19 mouse cellular contexts compared by ENCODE assay signal in genomic region chr10:118419000-118419425, GRCm38 (mm10). TPM values are rescaled to one million over a fixed set of nuclear protein-coding genes. Genes with fewer than 3 reads are reported as not detected.
DNase-seq lines count a peak whose midpoint lies in the region; ATAC-seq and TF ChIP-seq lines count a peak whose summit lies in the region.
"Had no signal": no experiment of that assay in that cellular context is flagged by ENCODE, and none has a peak within 500 bp of the region (broad histone marks: within the 10 kb centered on the region; RNA-seq: fewer than 3 reads in every experiment).

No protein-coding gene starts in this region.

- H3K36me3 ChIP-seq in intestine, embryonic 16.5 days (ENCODE audit: control insufficient read depth, insufficient read depth, low read length): no peaks in the 10 kb centered on the region
- no peaks in the 10 kb centered on the region for H3K36me3 ChIP-seq in intestine, embryonic 15.5 days
- no peaks in the 10 kb centered on the region for H3K36me3 ChIP-seq in forebrain, embryonic 10.5 days (replicated peaks)
- no peaks in the 10 kb centered on the region for H3K36me3 ChIP-seq in hindbrain, postnatal 0 days (ENCODE audit: insufficient read depth, low read length)
- no peaks in the 10 kb centered on the region for H3K36me3 ChIP-seq in midbrain, embryonic 13.5 days

- no peaks in the 10 kb centered on the region for H3K4me1 ChIP-seq in intestine, embryonic 16.5 days (ENCODE audit: control insufficient read depth, insufficient read depth, low read length)
- no peaks in the 10 kb centered on the region for H3K4me1 ChIP-seq in intestine, embryonic 15.5 days (replicated peaks)
- no peaks in the 10 kb centered on the region for H3K4me1 ChIP-seq in forebrain, embryonic 10.5 days
- no peaks in the 10 kb centered on the region for H3K4me1 ChIP-seq in hindbrain, postnatal 0 days (ENCODE audit: insufficient read depth, low read length)
- no peaks in the 10 kb centered on the region for H3K4me1 ChIP-seq in midbrain, embryonic 13.5 days (replicated peaks)

- H3K9ac ChIP-seq in intestine, embryonic 16.5 days (ENCODE audit: low read depth, low read length): no peak overlapping the region
- no peak overlapping the region for H3K9ac ChIP-seq in intestine, embryonic 15.5 days
- no peak overlapping the region for H3K9ac ChIP-seq in hindbrain, postnatal 0 days (replicated peaks; ENCODE audit: low read length)
- no peak overlapping the region for H3K9ac ChIP-seq in midbrain, embryonic 13.5 days (replicated peaks)

- no peak for TF ChIP-seq CTCF in hindbrain, postnatal 0 days (IDR thresholded peaks at IDR 0.05; ENCODE audit: low read depth)

- H3K9me3 ChIP-seq in intestine, embryonic 16.5 days (ENCODE audit: control insufficient read depth, low read length): no peaks in the 10 kb centered on the region
- no peaks in the 10 kb centered on the region for H3K9me3 ChIP-seq in intestine, embryonic 15.5 days
- H3K9me3 ChIP-seq in forebrain, embryonic 10.5 days: no peaks in the 10 kb centered on the region
- H3K9me3 ChIP-seq in hindbrain, postnatal 0 days (ENCODE audit: low read length): no peaks in the 10 kb centered on the region
- no peaks in the 10 kb centered on the region for H3K9me3 ChIP-seq in midbrain, embryonic 13.5 days

- no peak overlapping the region for H3K4me2 ChIP-seq in intestine, embryonic 16.5 days (ENCODE audit: low read depth, low read length)
- H3K4me2 ChIP-seq in intestine, embryonic 15.5 days (replicated peaks): no peak overlapping the region
- no peak overlapping the region for H3K4me2 ChIP-seq in hindbrain, postnatal 0 days (ENCODE audit: low read depth, low read length)
- no peak overlapping the region for H3K4me2 ChIP-seq in midbrain, embryonic 13.5 days (replicated peaks)

- 69% methylated on average over 7 of the region's 7 CpGs for WGBS in intestine, embryonic 16.5 days
- 68% methylated on average over 7 of the region's 7 CpGs for WGBS in intestine, embryonic 15.5 days
- 87% methylated on average over 7 of the region's 7 CpGs for WGBS in forebrain, embryonic 10.5 days
- WGBS in hindbrain, postnatal 0 days: 81% methylated on average over 7 of the region's 7 CpGs
- WGBS in midbrain, embryonic 13.5 days: 82% methylated on average over 7 of the region's 7 CpGs

- no peak overlapping the region for H3K27ac ChIP-seq in intestine, embryonic 16.5 days (ENCODE audit: low read length)
- H3K27ac ChIP-seq in intestine, embryonic 15.5 days: no peak overlapping the region
- no peak overlapping the region for H3K27ac ChIP-seq in forebrain, embryonic 10.5 days
- H3K27ac ChIP-seq in hindbrain, postnatal 0 days: no peak overlapping the region
- H3K27ac ChIP-seq in midbrain, embryonic 13.5 days: no peak overlapping the region

- no peaks in the 10 kb centered on the region for H3K27me3 ChIP-seq in intestine, embryonic 16.5 days (replicated peaks; ENCODE audit: control insufficient read depth, insufficient read depth, low read length)
- H3K27me3 ChIP-seq in intestine, embryonic 15.5 days (replicated peaks): no peaks in the 10 kb centered on the region
- H3K27me3 ChIP-seq in forebrain, embryonic 10.5 days (ENCODE audit: poor library complexity, severe bottlenecking): no peaks in the 10 kb centered on the region
- H3K27me3 ChIP-seq in hindbrain, postnatal 0 days (ENCODE audit: insufficient read depth, low read length): no peaks in the 10 kb centered on the region
- H3K27me3 ChIP-seq in midbrain, embryonic 13.5 days: no peaks in the 10 kb centered on the region

- DNase-seq in induced T-regulatory cell, adult 2 months (ENCODE audit: low read depth): peak; percentile 95
- DNase-seq in naive thymus-derived CD4-positive, alpha-beta T cell, adult 2 months (ENCODE audit: low read depth): peak; percentile 93
- peak; percentile 79 for DNase-seq in thymus, postnatal 14 days
- DNase-seq in forebrain, embryonic 10.5 days (ENCODE audit: extremely low spot score, low spot score): no peak
- no peak for DNase-seq in hindbrain, postnatal 0 days (ENCODE audit: low spot score)
- DNase-seq: gastrocnemius, postnatal 25 days; layer of hippocampus, postnatal 36 days; right cerebral cortex, adult 18-20 months had no signal

- ATAC-seq in intestine, embryonic 16.5 days: 0 out of 2 replicates have a peak, but pooled peaks have one; percentile 31
- no peak for ATAC-seq in intestine, embryonic 15.5 days
- ATAC-seq in hindbrain, postnatal 0 days: no peak
- ATAC-seq in midbrain, embryonic 13.5 days: no peak

- H3K4me3 ChIP-seq in intestine, embryonic 16.5 days (ENCODE audit: low read length): no peak overlapping the region
- no peak overlapping the region for H3K4me3 ChIP-seq in intestine, embryonic 15.5 days (replicated peaks)
- no peak overlapping the region for H3K4me3 ChIP-seq in forebrain, embryonic 10.5 days
- H3K4me3 ChIP-seq in hindbrain, postnatal 0 days (ENCODE audit: low read length): no peak overlapping the region
- H3K4me3 ChIP-seq in midbrain, embryonic 13.5 days (replicated peaks): no peak overlapping the region
- H3K4me3 ChIP-seq: myocyte had no signal

RNA-seq across cellular contexts. Expression of gene Ifng, which starts 21.8 kb away (rescaled TPM):
- not detected in 2 replicates for polyA plus RNA-seq in intestine, embryonic 16.5 days (2015; fragmentation: Nextera tagmentation; extraction: Ambion mirVana)
- not detected in 2 replicates for polyA plus RNA-seq in intestine, embryonic 15.5 days (2015; fragmentation: Nextera tagmentation; extraction: Ambion mirVana)
- polyA plus RNA-seq in forebrain, embryonic 10.5 days (2016; fragmentation: Nextera tagmentation; extraction: Ambion mirVana): not detected in 2 replicates
- total RNA-seq in hindbrain, postnatal 0 days (2014; rRNA removed): 0.68 TPM in 1 of 2 replicates, not detected in the other
- polyA plus RNA-seq in hindbrain, postnatal 0 days (2015; fragmentation: Nextera tagmentation; extraction: Ambion mirVana): not detected in 2 replicates
- polyA plus RNA-seq in midbrain, embryonic 13.5 days (2015; fragmentation: Nextera tagmentation; extraction: Ambion mirVana): not detected in 2 replicates
- total RNA-seq: gastrocnemius, postnatal 25 days; heart, postnatal 10 days; layer of hippocampus, postnatal 36 days had no signal
- polyA plus RNA-seq: brain, embryonic 14.5 days; C2C12; cortical plate, adult 2 months; forebrain, embryonic 11.5 days; kidney, embryonic 14.5 days; liver, embryonic 16.5 days; myocyte had no signal

Comparison
In these comparisons a context has a peak if more than half of its experiments do, and no peak if none do; other contexts are left out.
1. DNase-seq: peak in induced T-regulatory cell, adult 2 months (single experiment), naive thymus-derived CD4-positive, alpha-beta T cell, adult 2 months (single experiment) and thymus, postnatal 14 days (single experiment); none in forebrain, embryonic 10.5 days (single experiment) and hindbrain, postnatal 0 days (single experiment).